Mouse (Mus musculus) lung, postnatal 0 days (tissue): ENCODE measurements around the gene Cdca4. TPM values are rescaled to one million over a fixed set of nuclear protein-coding genes. Genes with fewer than 3 reads are reported as not detected.
"Not testable (repeated sequence)": the region's sequence is repeated elsewhere in the genome, so short reads cannot be mapped to it uniquely, and the experiment has no call there.

Experiments used
- ATAC-seq: fragments of 200-750 bp; cut with Nextera tagmentation; 2 replicates; pipeline ENCODE4 v1.8.0; 2017; ENCODE audit warnings: moderate library complexity
- DNase-seq: peaks from one replicate; pipeline ENCODE4 v3.0.0-alpha.2; 2016; ENCODE audit warnings: low spot score
- H3K27ac ChIP-seq: fragments of 300-500 bp; sonication (generic); 2 replicates; pipeline ENCODE4 v1.5.1; 2014; ENCODE audit warnings: antibody characterized with exemption, mild to moderate bottlenecking, low read length, mixed read lengths
- H3K27me3 ChIP-seq: fragments of 300-500 bp; sonication (generic); replicated peaks from 2 replicates; pipeline ENCODE4 v1.6.1; 2014; ENCODE audit warnings: low read length, mixed read lengths; ENCODE audit not compliant: insufficient read depth
- H3K36me3 ChIP-seq: fragments of 300-500 bp; sonication (generic); 2 replicates; pipeline ENCODE4 v1.6.1; 2014; ENCODE audit warnings: low read length, mixed read lengths; ENCODE audit not compliant: insufficient read depth
- H3K4me1 ChIP-seq: fragments of 300-500 bp; sonication (generic); 2 replicates; pipeline ENCODE4 v1.6.1; 2014; ENCODE audit warnings: antibody characterized with exemption, low read depth, low read length, mixed read lengths; ENCODE audit not compliant: insufficient read depth
- H3K4me2 ChIP-seq: fragments of 300-500 bp; sonication (generic); replicated peaks from 2 replicates; pipeline ENCODE4 v1.6.1; 2014; ENCODE audit warnings: low read depth, mild to moderate bottlenecking, low read length, moderate library complexity, mixed read lengths
- H3K4me3 ChIP-seq: fragments of 300-500 bp; sonication (generic); 2 replicates; pipeline ENCODE4 v1.5.1; 2014; ENCODE audit warnings: low read depth, low read length
- H3K9ac ChIP-seq: fragments of 300-500 bp; sonication (generic); replicated peaks from 2 replicates; pipeline ENCODE4 v1.6.1; 2014; ENCODE audit warnings: low read depth, mild to moderate bottlenecking
- H3K9me3 ChIP-seq: fragments of 300-500 bp; sonication (generic); 2 replicates; pipeline ENCODE4 v1.6.1; 2016; ENCODE audit warnings: low read length, mixed read lengths
- CTCF ChIP-seq: IDR thresholded peaks from 2 replicates; pipeline ENCODE4 v1.5.1; 2016; ENCODE audit warnings: antibody characterized with exemption, mild to moderate bottlenecking
- EP300 ChIP-seq: IDR thresholded peaks from 2 replicates; pipeline ENCODE4 v1.6.1; 2016; ENCODE audit warnings: antibody characterized with exemption, mild to moderate bottlenecking, control low read depth
- WGBS: fragments of 180-500 bp; shearing (Covaris S2); extraction: QIAGEN DNeasy Blood & Tissue Kit; methylation state at CpG from one replicate; pipeline ENCODE4 v1.1.7; 2014; 5-methylcytosine and 5-hydroxymethylcytosine counted together
- polyA plus RNA-seq: library from polyadenylated mRNA; unstranded; fragments of >200 nt; fragmentation: Nextera tagmentation; extraction: Ambion mirVana; gene quantifications from 2 replicates; pipeline ENCODE4 v1.2.1, GENCODE M21; 2015

The Cdca4 gene
- polyA plus RNA-seq, 1 experiment from 2014 or later = 28.1 TPM

DNA sequence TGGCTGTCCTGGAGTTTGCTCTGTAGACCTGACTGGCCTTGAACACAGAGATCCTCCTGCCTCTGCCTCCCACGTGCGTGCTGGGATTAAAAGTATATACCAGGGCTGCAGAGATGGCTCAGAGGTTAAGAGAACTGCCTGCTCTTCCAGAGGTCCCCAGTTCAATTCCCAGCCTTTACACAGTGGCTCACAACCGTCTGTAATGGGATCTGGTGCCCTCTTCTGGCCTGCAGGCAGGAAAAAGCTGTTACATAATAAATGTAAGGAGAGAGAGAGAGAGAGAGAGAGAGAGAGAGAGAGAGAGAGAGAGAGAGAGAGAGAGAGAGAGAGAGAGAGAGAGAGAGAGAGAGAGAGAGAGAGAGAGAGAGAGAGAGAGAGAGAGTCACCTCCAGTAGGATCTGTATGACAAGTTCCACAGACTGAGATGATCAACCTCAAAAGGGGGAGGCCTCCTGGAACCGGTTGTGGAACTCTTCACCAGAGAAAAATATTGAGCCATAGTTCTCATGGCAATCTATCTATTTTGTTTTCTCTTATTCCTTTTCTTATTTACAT, 12.2 kb upstream of the Cdca4 start:
- not testable (repeated sequence) for H3K4me1 ChIP-seq, H3K9ac ChIP-seq, H3K4me3 ChIP-seq, H3K27ac ChIP-seq, H3K27me3 ChIP-seq, DNase-seq, ATAC-seq, H3K9me3 ChIP-seq, H3K36me3 ChIP-seq, H3K4me2 ChIP-seq
- 51% methylated on average over 4 of the region's 4 CpGs for WGBS
- TF ChIP-seq CTCF = peak; percentile 20; the same call in 1 of the 2 replicates

DNA sequence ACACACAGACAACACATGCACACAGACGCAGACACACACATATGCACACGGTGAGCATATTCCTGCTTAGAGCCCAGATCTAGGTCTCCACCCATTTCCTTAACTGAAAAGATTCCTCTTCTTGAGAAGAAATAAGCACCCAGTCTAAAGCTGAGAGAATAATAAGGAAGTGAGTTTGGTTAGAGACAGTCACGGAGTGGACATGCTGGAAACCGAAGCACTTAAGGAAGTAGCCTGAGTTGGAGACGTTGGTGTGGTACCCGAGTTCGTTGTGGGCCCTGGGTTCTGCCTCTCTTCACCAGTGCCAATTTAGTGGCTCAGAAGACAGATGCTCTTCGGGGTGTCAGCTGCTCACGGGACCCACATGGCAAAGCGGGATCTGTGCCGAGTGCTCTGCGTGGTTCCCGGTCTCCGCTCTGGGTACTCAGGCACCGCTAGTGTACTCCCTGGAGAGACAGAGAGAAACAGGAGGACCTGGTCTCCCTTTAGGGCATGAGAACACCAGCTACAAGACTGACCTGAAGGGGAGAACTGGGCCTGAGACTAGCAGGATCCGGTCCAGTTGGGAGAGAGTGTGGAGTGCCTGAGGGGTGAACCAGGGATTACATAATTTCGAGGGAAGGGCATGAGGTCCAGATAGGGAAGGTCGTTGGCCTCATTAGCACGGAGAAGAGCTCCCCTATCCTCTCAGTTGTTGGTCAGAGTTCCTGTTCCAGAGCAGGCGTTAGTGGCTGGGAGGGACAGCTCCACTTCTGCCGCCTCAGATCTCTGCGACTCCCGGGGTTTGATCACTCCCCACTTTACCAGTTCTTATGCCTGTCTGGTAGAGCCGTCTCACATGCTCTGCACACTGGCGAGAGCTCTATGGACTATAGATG, 11.2 kb upstream of the Cdca4 start:
- no peak overlapping the region for H3K9ac ChIP-seq
- no peaks in the 10 kb centered on the region for H3K27me3 ChIP-seq
- no peak overlapping the region for H3K27ac ChIP-seq
- no peaks in the 10 kb centered on the region for H3K4me1 ChIP-seq
- H3K4me3 ChIP-seq = no peak overlapping the region
- TF ChIP-seq CTCF (no peak), EP300 (no peak)
- no peaks in the 10 kb centered on the region for H3K36me3 ChIP-seq
- DNase-seq (peak; percentile 16), ATAC-seq (no peak; the same call in 1 of the 2 replicates)
- H3K4me2 ChIP-seq = no peak overlapping the region
- 66% methylated on average over 25 of the region's 25 CpGs for WGBS
- no peaks in the 10 kb centered on the region for H3K9me3 ChIP-seq

GRCm38 (mm10) chr12:112835046-112835445, 5.8 kb upstream of the Cdca4 start:
- H3K27ac ChIP-seq = no peak overlapping the region
- no peaks in the 10 kb centered on the region for H3K4me1 ChIP-seq
- H3K36me3 ChIP-seq = no peaks in the 10 kb centered on the region
- ATAC-seq (no peak), DNase-seq (no peak)
- no peaks in the 10 kb centered on the region for H3K27me3 ChIP-seq
- 71% methylated on average over 2 of the region's 2 CpGs for WGBS
- no peak overlapping the region for H3K4me2 ChIP-seq
- H3K9ac ChIP-seq = no peak overlapping the region
- TF ChIP-seq CTCF (no peak), EP300 (no peak)
- no peaks in the 10 kb centered on the region for H3K9me3 ChIP-seq
- no peak overlapping the region for H3K4me3 ChIP-seq

GRCm38 (mm10) chr12:112833527-112833926, 4.3 kb upstream of the Cdca4 start:
- peak; percentile 58 for DNase-seq
- no peak overlapping the region for H3K4me2 ChIP-seq

GRCm38 (mm10) chr12:112832411-112832810, 3.2 kb upstream of the Cdca4 start:
- ATAC-seq = no peak
- Histone ChIP-seq H3K4me3 (no peak overlapping the region), H3K9me3 (no peaks in the 10 kb centered on the region), H3K36me3 (no peaks in the 10 kb centered on the region), H3K27me3 (no peaks in the 10 kb centered on the region), H3K4me2 (no peak overlapping the region), H3K4me1 (peaks cover 3% of the 10 kb centered on the region; the same call in 1 of the 2 replicates), H3K9ac (no peak overlapping the region), H3K27ac (no peak overlapping the region)
- TF ChIP-seq EP300 = no peak
- no peak for TF ChIP-seq CTCF
- DNase-seq = no peak
- 92% methylated on average over 5 of the region's 5 CpGs for WGBS

More at GRCm38 (mm10) chr12:112833527-112833926, 4.3 kb upstream of the Cdca4 start:
- Histone ChIP-seq H3K9ac (no peak overlapping the region), H3K27me3 (no peaks in the 10 kb centered on the region), H3K27ac (0 out of 2 replicates have a peak overlapping the region, but pooled peaks have one; percentile 32), H3K4me1 (no peaks in the 10 kb centered on the region), H3K4me3 (no peak overlapping the region), H3K9me3 (no peaks in the 10 kb centered on the region), H3K36me3 (no peaks in the 10 kb centered on the region)
- no peak for ATAC-seq
- WGBS = 34% methylated on average over 6 of the region's 6 CpGs
- TF ChIP-seq CTCF (no peak), EP300 (no peak)

DNA sequence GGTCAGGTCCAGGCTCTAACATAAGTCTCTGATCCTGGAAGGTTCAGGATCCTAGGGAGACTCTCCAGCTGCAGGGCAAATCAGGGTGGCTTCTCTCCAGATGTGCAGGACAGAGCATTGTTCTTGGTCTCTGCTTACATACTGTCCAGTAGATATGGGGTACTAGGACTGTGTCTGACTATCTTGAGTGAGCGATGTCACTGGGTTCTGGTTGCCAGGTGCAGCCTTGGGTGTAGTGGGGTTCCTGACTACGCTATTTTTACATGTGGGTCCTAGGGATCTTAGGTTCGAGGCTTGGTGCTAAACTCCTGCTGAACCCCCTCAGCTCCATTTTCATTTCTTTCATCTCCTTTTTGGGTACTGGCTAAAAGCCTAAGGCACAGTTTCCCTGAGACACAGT, 1.3 kb upstream of the Cdca4 start:
- Histone ChIP-seq H3K4me2 (peak overlapping the region; percentile 82), H3K4me3 (no peak overlapping the region), H3K36me3 (no peaks in the 10 kb centered on the region), H3K4me1 (peaks cover 6% of the 10 kb centered on the region; the same call in 1 of the 2 replicates), H3K9me3 (no peaks in the 10 kb centered on the region), H3K9ac (no peak overlapping the region), H3K27ac (no peak overlapping the region), H3K27me3 (no peaks in the 10 kb centered on the region)
- DNase-seq (no peak), ATAC-seq (no peak)
- TF ChIP-seq CTCF = no peak
- no peak for TF ChIP-seq EP300
- 76% methylated on average over 3 of the region's 3 CpGs for WGBS
